Mouse (Mus musculus) myocyte (in vitro differentiated cells): Measurements from ENCODE around the gene Tacc2.

Source experiments
- E2F4 ChIP-seq: IDR thresholded peaks from one replicate; pipeline ENCODE4 v1.6.1; 2011; ENCODE audit warnings: mild to moderate bottlenecking, control low read depth, moderate library complexity; ENCODE audit not compliant: insufficient read depth
- MYOD1 ChIP-seq, 3 experiments: IDR thresholded peaks; one replicate each; pipeline ENCODE4 v1.6.1; 2011; ENCODE audit warnings: control low read depth in 2 of 3, low read depth in 2 of 3, mild to moderate bottlenecking in 2 of 3, moderate library complexity in 1 of 3; ENCODE audit not compliant: insufficient read length in 2 of 3, control insufficient read depth in 1 of 3
- POLR2A ChIP-seq: IDR thresholded peaks from one replicate; pipeline ENCODE4 v1.6.1; 2011; ENCODE audit warnings: low read depth, mild to moderate bottlenecking, control low read depth, moderate library complexity; ENCODE audit not compliant: insufficient read length
- POLR2AphosphoS2 ChIP-seq: IDR thresholded peaks from one replicate; pipeline ENCODE4 v1.6.1; 2011; ENCODE audit warnings: low read depth, control low read depth; ENCODE audit not compliant: insufficient read length
- TCF12 ChIP-seq: IDR thresholded peaks from one replicate; pipeline ENCODE4 v1.6.1; 2011; ENCODE audit warnings: mild to moderate bottlenecking, control low read depth; ENCODE audit not compliant: poor library complexity, insufficient read depth, severe bottlenecking
- USF1 ChIP-seq: IDR thresholded peaks from one replicate; pipeline ENCODE4 v1.6.1; 2011; ENCODE audit warnings: low read depth, mild to moderate bottlenecking, control low read depth, moderate library complexity

DNA sequence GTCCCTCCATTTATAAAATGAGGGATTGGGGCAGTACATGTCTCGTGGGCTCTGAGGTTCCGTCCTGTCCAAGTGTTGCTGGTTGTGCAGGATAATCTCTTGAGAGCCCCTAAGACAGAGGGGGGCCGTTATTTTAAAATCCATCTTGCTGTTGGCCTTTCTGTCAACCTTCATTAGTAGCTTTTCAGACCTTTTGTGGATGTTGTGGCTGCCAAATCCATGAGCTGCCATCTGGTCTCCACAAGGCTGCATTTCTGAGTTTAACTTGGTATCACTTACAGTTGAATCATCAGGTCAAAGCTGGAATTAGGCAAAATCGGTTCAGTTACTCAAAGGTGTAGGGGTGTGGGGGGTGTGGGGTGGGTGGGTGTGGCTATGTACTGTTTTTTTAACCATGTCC, 23.9 kb upstream of the Tacc2 start:
- TF ChIP-seq E2F4: no peak
- TF ChIP-seq POLR2A: no peak
- no peak for TF ChIP-seq USF1
- no peak for TF ChIP-seq TCF12
- no peak for TF ChIP-seq POLR2AphosphoS2
- no peak for TF ChIP-seq MYOD1 (IDR thresholded peaks at IDR 0.05; ENCODE audit: control insufficient read depth in 1 of 3, insufficient read length in 2 of 3, low read depth in 2 of 3)
